Mouse (Mus musculus): ENCODE results near the gene Dstyk.

GRCm38 (mm10) chr1:132476575-132476927 is 59.2 kb downstream of the Dstyk start:
- TF ChIP-seq GATA1 (IDR thresholded peaks at IDR 0.05; ENCODE audit: low read length) (no peak), TAL1 (IDR thresholded peaks at IDR 0.05; ENCODE audit: low read length) (no peak)

All from erythroblast, embryonic 14.5 days (primary cell).